Mouse (Mus musculus): ENCODE data around the gene Parva.

- TF ChIP-seq CTCF (conservative IDR thresholded peaks at IDR 0.05; ENCODE audit: insufficient read depth, insufficient read length, low read depth, low read length): no peak
- no peak for TF ChIP-seq POLR2A (IDR thresholded peaks at IDR 0.05; ENCODE audit: low read depth, low read length)
Measured at GRCm38 (mm10) chr7:112502050-112502809, 74.9 kb downstream of the Parva start.
